Mouse (Mus musculus) heart, postnatal 0 days (tissue): Measurements from ENCODE around the gene Gm20425. TPM values are rescaled to one million over a fixed set of nuclear protein-coding genes. Genes with fewer than 3 reads are reported as not detected.

ENCODE experiments used
- ATAC-seq: fragments of 200-750 bp; cut with Nextera tagmentation; 2 replicates; pipeline ENCODE4 v1.8.0; 2017; ENCODE audit warnings: low read depth, moderate number of reproducible peaks, moderate library complexity; ENCODE audit not compliant: insufficient read depth
- DNase-seq: peaks from one replicate; pipeline ENCODE4 v3.0.0-alpha.2; 2016; ENCODE audit warnings: low spot score
- H3K27ac ChIP-seq: fragments of 300-500 bp; sonication (generic); 2 replicates; pipeline ENCODE4 v1.5.1; 2014; ENCODE audit warnings: low read depth, mild to moderate bottlenecking
- H3K27me3 ChIP-seq: fragments of 300-500 bp; sonication (generic); 2 replicates; pipeline ENCODE4 v1.6.1; 2014; ENCODE audit warnings: low read length, mixed read lengths; ENCODE audit not compliant: control insufficient read depth, insufficient read depth
- H3K36me3 ChIP-seq: fragments of 300-500 bp; sonication (generic); replicated peaks from 2 replicates; pipeline ENCODE4 v1.6.1; 2014; ENCODE audit warnings: low read length, mixed read lengths; ENCODE audit not compliant: control insufficient read depth, insufficient read depth
- H3K4me1 ChIP-seq: fragments of 300-500 bp; sonication (generic); 2 replicates; pipeline ENCODE4 v1.6.1; 2014; ENCODE audit warnings: antibody characterized with exemption; ENCODE audit not compliant: control insufficient read depth, insufficient read depth
- H3K4me2 ChIP-seq: fragments of 300-500 bp; sonication (generic); 2 replicates; pipeline ENCODE4 v1.6.1; 2014; ENCODE audit warnings: low read depth, mild to moderate bottlenecking, low read length, moderate library complexity
- H3K4me3 ChIP-seq: fragments of 300-500 bp; sonication (generic); 2 replicates; pipeline ENCODE4 v1.5.1; 2014; ENCODE audit warnings: low read depth, low read length
- H3K9ac ChIP-seq: fragments of 300-500 bp; sonication (generic); replicated peaks from 2 replicates; pipeline ENCODE4 v1.6.1; 2014; ENCODE audit warnings: low read depth, low read length, mixed read lengths
- H3K9me3 ChIP-seq: fragments of 300-500 bp; sonication (generic); replicated peaks from 2 replicates; pipeline ENCODE4 v1.6.1; 2016; ENCODE audit warnings: low read length; ENCODE audit not compliant: control insufficient read depth
- CTCF ChIP-seq: IDR thresholded peaks from 2 replicates; pipeline ENCODE4 v1.5.1; 2016; ENCODE audit warnings: antibody characterized with exemption, control low read depth, low read depth
- EP300 ChIP-seq: IDR thresholded peaks from 2 replicates; pipeline ENCODE4 v1.6.1; 2016; ENCODE audit warnings: antibody characterized with exemption, low read depth
- WGBS: fragments of 180-500 bp; shearing (Covaris S2); extraction: QIAGEN DNeasy Blood & Tissue Kit; methylation state at CpG from one replicate; pipeline ENCODE4 v1.1.7; 2014; 5-methylcytosine and 5-hydroxymethylcytosine counted together
- polyA plus RNA-seq: library from polyadenylated mRNA; unstranded; fragments of >200 nt; fragmentation: Nextera tagmentation; extraction: Ambion mirVana; gene quantifications from 2 replicates; pipeline ENCODE4 v1.2.1, GENCODE M21; 2015
- total RNA-seq: library from RNA; depleted of rRNA; stranded (reverse); fragments of >200 nt; gene quantifications from 2 replicates; pipeline ENCODE4 v1.2.3, GENCODE M21; 2014; ENCODE audit warnings: low replicate concordance

Gene Gm20425
- total and polyA plus RNA-seq, 2 experiments from 2014 or later: 3.0 to 4.2 TPM

DNA sequence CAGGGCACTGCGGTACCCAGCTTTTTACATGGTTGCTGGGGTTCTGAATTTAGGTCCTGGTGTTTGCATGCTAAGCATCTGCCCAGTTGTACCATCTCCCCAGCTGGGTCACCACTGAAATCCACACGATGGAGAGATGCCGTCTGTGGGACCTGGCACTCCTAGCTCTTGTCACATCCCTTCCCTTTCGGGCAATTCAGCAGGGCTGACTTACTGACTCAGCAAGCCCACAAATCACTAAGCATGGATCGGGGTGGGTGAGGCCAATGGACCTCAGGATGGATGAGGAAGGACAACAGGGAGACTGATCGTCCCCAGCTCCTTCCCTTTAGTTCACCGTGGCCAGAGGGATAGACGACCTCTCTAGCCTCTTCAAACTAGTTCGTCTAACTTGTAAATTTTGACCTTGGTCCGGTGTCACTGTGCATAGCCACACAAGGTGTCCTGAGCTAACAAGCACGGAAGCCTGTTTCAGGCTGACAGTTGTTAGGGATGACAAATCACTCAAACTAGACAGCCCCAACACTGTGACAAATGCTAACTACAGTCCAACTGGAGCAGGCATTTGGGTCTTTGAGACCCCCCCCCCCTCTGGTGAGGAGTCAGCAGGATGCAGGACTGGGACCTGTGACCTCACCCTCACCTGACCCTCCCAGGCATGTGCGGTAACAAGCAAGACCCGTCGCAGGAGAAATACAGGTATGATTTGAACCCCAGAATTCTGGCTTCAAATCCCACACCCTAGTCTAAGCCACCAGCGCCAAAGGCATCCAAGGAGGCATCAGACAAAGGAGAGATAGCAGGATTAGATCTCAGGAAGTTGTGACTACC, 855 bp downstream of the Gm20425 start:
- no peak overlapping the region for H3K9ac ChIP-seq
- no peak overlapping the region for H3K4me2 ChIP-seq
- no peaks in the 10 kb centered on the region for H3K36me3 ChIP-seq
- peak overlapping the region; percentile 39; the same call in 1 of the 2 replicates for H3K27ac ChIP-seq
- no peak for TF ChIP-seq EP300
- TF ChIP-seq CTCF: no peak
- H3K9me3 ChIP-seq: no peaks in the 10 kb centered on the region
- no peak overlapping the region for H3K4me3 ChIP-seq
- DNase-seq: no peak
- ATAC-seq: no peak
- no peaks in the 10 kb centered on the region for H3K4me1 ChIP-seq
- 82% methylated on average over 15 of the region's 15 CpGs for WGBS
- H3K27me3 ChIP-seq: no peaks in the 10 kb centered on the region; the same call in 1 of the 2 replicates

DNA sequence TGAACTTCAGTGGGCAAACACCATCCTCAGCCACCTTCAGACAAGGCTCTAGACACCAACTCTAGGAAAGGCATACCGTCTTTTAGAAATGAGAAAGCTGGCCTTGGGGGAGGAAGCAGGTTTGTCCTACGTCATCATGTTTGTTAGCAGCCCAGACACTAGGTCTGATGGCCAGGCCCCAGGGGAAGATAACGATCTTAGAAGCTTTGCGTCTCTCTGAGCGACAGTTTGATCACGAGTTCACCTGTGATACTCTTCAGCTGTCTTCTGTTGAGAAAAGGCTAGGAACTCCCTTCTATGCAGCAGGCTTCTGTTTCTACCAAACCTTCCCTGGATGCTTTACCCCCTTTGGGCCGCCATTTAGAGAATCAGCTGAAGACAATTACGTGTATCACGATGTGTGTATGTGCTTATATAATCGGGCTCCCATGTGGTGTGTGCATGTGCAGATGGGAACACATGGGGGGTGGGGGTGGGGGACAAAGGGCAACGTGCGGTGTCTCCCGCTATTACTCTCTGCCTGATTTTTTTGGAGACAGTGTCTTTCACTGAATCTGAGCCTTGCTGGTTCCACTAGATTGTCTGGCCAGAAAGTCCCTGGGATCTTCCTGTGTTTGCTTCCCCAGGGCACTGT, 1.6 kb downstream of the Gm20425 start:
- Histone ChIP-seq H3K27ac (no peak overlapping the region), H3K4me1 (no peaks in the 10 kb centered on the region), H3K36me3 (no peaks in the 10 kb centered on the region), H3K4me2 (no peak overlapping the region), H3K9ac (no peak overlapping the region), H3K9me3 (no peaks in the 10 kb centered on the region), H3K4me3 (no peak overlapping the region), H3K27me3 (no peaks in the 10 kb centered on the region; the same call in 1 of the 2 replicates)
- TF ChIP-seq EP300 (no peak), CTCF (no peak)
- WGBS: 80% methylated on average over 13 of the region's 13 CpGs
- no peak for ATAC-seq
- no peak for DNase-seq

DNA sequence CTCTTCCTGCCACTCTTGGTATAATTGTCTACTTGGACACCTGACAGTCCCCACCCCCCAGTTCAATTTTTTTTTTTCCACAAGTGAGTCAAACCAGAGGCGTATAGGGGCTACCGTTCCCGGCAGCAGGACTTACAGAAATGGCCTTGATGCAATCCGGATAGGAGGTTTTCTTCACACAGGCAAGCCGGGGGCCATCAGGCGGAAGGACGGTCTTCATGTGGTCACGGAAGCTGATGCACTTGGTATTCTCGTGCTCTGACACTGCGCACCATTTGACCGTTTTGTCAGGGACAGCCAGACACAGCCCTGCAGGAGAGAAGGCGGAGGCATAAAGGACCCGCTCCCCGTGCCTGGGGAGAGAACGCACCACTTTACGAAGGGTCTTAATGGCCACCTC, 2.3 kb downstream of the Gm20425 start:
- 90% methylated on average over 16 of the region's 16 CpGs for WGBS

DNA sequence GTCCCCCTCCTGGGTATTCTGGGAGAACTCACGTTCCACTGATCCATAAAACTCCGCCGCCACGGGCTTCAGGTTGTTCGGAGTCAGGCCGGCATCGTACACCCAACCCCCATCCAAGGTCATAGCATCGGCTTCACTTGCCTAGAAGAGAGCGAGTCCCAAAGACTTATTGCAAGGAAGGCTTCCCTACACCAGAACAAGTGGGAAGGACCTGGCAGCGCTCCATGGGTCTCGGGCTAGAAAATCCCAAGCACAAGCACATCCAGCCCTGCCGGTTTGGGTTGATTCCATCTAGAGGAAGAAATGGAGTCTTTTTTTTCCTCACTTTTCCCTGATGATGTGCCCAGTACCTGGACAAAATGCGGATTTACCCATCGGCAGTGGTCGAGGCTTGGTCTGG, 3.3 kb downstream of the Gm20425 start:
- no peak for ATAC-seq
- no peaks in the 10 kb centered on the region for H3K9me3 ChIP-seq
- no peaks in the 10 kb centered on the region for H3K4me1 ChIP-seq
- no peak overlapping the region for H3K27ac ChIP-seq
- H3K27me3 ChIP-seq: no peaks in the 10 kb centered on the region; the same call in 1 of the 2 replicates
- H3K4me3 ChIP-seq: no peak overlapping the region
- H3K36me3 ChIP-seq: no peaks in the 10 kb centered on the region
- TF ChIP-seq CTCF (no peak), EP300 (no peak)
- no peak for DNase-seq
- H3K9ac ChIP-seq: no peak overlapping the region
- 81% methylated on average over 15 of the region's 15 CpGs for WGBS
- no peak overlapping the region for H3K4me2 ChIP-seq

More for the DNA sequence above, 2.3 kb downstream of the Gm20425 start:
- TF ChIP-seq CTCF: no peak
- no peak for TF ChIP-seq EP300
- H3K4me2 ChIP-seq: no peak overlapping the region
- ATAC-seq (no peak), DNase-seq (no peak)
- H3K4me1 ChIP-seq: no peaks in the 10 kb centered on the region
- no peak overlapping the region for H3K4me3 ChIP-seq
- H3K9me3 ChIP-seq: no peaks in the 10 kb centered on the region
- H3K36me3 ChIP-seq: no peaks in the 10 kb centered on the region
- H3K27ac ChIP-seq: no peak overlapping the region
- H3K9ac ChIP-seq: no peak overlapping the region
- H3K27me3 ChIP-seq: no peaks in the 10 kb centered on the region; the same call in 1 of the 2 replicates

DNA sequence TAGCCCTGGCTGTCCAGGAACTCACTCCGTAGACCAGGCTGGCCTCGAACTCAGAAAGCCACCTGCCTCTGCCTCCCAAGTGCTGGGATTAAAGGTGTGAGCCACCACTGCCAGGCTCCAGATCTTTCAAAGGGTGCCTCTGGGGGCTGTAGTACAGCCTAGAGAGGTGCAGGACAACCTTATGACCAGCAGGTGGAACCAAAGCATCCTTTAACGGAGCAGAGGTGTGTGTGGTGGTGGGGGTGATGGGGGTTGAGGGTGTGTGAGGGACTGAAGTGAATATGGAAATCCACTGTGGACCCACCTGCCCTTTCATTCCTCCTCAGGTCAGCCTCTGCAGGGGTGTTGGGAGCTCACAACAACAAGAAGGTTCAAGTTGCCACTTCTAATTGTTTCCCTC, 4.6 kb downstream of the Gm20425 start:
- ATAC-seq (peak; percentile 37; the same call in 1 of the 2 replicates), DNase-seq (no peak)
- Histone ChIP-seq H3K4me1 (no peaks in the 10 kb centered on the region), H3K27me3 (no peaks in the 10 kb centered on the region; the same call in 1 of the 2 replicates), H3K27ac (no peak overlapping the region), H3K9ac (no peak overlapping the region), H3K4me3 (no peak overlapping the region), H3K36me3 (no peaks in the 10 kb centered on the region), H3K4me2 (no peak overlapping the region), H3K9me3 (no peaks in the 10 kb centered on the region)
- TF ChIP-seq CTCF: peak; percentile 66
- TF ChIP-seq EP300: no peak
- 55% methylated on average over 3 of the region's 3 CpGs for WGBS
